Mouse (Mus musculus) megakaryocyte, embryonic 14.5 days (primary cell): ENCODE results near the gene Gabpa. TPM values are rescaled to one million over a fixed set of nuclear protein-coding genes. Genes with fewer than 3 reads are reported as not detected.

Source experiments
- H3K27me3 ChIP-seq: replicated peaks from 2 replicates; pipeline ENCODE3; 2012; ENCODE audit warnings: inconsistent platforms
- H3K36me3 ChIP-seq: replicated peaks from 2 replicates; pipeline ENCODE3; 2012; ENCODE audit warnings: low read length, inconsistent platforms, mixed read lengths
- H3K4me1 ChIP-seq: 2 replicates; pipeline ENCODE4 v1.6.1; 2012; ENCODE audit warnings: inconsistent platforms
- H3K4me3 ChIP-seq: replicated peaks from 2 replicates; pipeline ENCODE3; 2012; ENCODE audit warnings: moderate library complexity, mild to moderate bottlenecking, inconsistent platforms
- H3K9me3 ChIP-seq: 2 replicates; pipeline ENCODE4 v1.6.1; 2012; ENCODE audit warnings: inconsistent platforms
- FLI1 ChIP-seq: IDR thresholded peaks from 2 replicates; pipeline ENCODE4 v1.6.1; 2012; ENCODE audit warnings: low read length, inconsistent platforms, mixed read lengths
- GATA1 ChIP-seq: IDR thresholded peaks from 3 replicates; pipeline ENCODE4 v1.6.1; 2012; ENCODE audit warnings: mixed read lengths, low read length, inconsistent platforms, borderline replicate concordance
- polyA plus RNA-seq: library from polyadenylated mRNA; stranded (reverse); fragments of >175 nt; gene quantifications from 2 replicates; pipeline ENCODE4 v1.2.3, GENCODE M21; 2012; ENCODE audit warnings: low replicate concordance; ENCODE audit not compliant: insufficient read depth

Gabpa gene
- 2.3 TPM in 1 of 2 replicates, not detected in the other for polyA plus RNA-seq

DNA sequence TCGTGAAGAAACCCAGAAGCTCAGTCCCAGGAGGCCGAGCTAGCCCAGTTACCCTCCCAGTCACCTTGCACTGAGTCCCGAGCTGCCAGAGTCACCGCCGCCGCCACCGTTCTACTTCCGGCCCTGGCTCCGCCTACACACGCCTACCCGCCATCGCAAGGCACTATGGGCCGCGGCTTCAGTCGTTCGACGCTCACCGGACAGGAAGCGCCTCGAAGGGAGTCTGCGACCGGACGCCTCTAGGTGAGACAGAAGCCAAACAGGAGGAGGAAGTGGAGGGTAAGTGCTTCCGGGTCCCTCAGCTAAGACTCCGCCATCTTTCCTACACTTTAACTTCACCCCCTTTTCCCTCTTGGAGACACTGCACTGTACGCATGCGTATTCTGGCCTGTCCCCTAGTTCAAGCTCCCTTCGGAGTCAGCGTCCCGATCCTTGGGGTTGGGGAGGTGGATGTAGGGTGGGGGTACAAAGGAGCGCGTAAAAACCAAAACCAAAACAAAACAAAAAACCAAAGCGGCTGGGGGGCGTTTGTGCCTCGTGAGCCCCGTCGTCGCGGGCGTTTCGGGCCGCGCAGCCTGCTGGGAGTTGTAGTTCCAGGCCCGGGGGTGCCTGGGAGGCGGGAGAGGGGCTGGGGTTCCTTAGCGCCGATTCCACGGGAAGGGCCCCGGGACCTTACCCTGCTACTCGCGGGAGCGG, at the start of gene Gabpa:
Gene Gabpa, plus strand, starts transcription at position 181 of the 696 bp plus-strand sequence.
- H3K36me3 ChIP-seq, result peaks cover 53% of the 10 kb centered on the region

DNA sequence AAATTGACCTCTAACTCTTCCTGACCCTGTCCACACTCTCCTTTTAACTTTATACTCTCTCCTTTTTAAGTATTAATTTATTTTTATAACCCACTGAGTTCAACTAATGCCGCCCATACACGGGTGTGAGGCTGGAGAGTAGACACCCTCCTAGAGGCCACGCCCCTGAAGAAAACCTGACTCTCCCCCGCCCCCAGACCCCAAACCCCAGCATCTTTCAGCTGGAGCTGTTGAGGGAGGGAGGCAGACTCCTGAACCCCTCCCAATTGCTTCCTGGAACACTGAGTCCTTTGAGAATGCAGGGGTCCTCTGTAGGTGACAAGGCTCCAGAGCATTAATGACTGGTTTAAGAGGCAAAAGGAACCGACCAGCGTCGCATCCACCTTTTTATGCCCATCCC, 49.8 kb upstream of the Gabpa start:
- Histone ChIP-seq H3K36me3 (peaks cover 1% of the 10 kb centered on the region), H3K4me3 (no peak overlapping the region), H3K4me1 (peaks cover 45% of the 10 kb centered on the region), H3K9me3 (no peaks in the 10 kb centered on the region), H3K27me3 (no peaks in the 10 kb centered on the region)
- TF ChIP-seq FLI1, result no peak
- TF ChIP-seq GATA1, result no peak

More for the DNA sequence above, at the start of gene Gabpa:
- Histone ChIP-seq H3K4me3 (peak within 1 kb of the TSS; percentile 99), H3K4me1 (peaks cover 50% of the 10 kb centered on the region), H3K27me3 (no peaks in the 10 kb centered on the region), H3K9me3 (no peaks in the 10 kb centered on the region)
- TF ChIP-seq FLI1 (peak; percentile 88), GATA1 (no peak)

GRCm38 (mm10) chr16:84790595-84791165, 44.0 kb upstream of the Gabpa start:
- no peaks in the 10 kb centered on the region for H3K27me3 ChIP-seq
- 0 out of 2 replicates have a peak, but pooled peaks cover 4% of the 10 kb centered on the region for H3K9me3 ChIP-seq
- H3K4me1 ChIP-seq, result peaks cover 14% of the 10 kb centered on the region; the same call in 1 of the 2 replicates
- H3K36me3 ChIP-seq, result no peaks in the 10 kb centered on the region
- TF ChIP-seq GATA1, result no peak
- TF ChIP-seq FLI1, result no peak
- H3K4me3 ChIP-seq, result peak overlapping the region; percentile 29

GRCm38 (mm10) chr16:84793401-84793800, 41.3 kb upstream of the Gabpa start:
- Histone ChIP-seq H3K4me1 (0 out of 2 replicates have a peak, but pooled peaks cover 5% of the 10 kb centered on the region), H3K36me3 (no peaks in the 10 kb centered on the region), H3K9me3 (0 out of 2 replicates have a peak, but pooled peaks cover 4% of the 10 kb centered on the region), H3K4me3 (no peak overlapping the region), H3K27me3 (no peaks in the 10 kb centered on the region)
- TF ChIP-seq GATA1 (no peak), FLI1 (no peak)

DNA sequence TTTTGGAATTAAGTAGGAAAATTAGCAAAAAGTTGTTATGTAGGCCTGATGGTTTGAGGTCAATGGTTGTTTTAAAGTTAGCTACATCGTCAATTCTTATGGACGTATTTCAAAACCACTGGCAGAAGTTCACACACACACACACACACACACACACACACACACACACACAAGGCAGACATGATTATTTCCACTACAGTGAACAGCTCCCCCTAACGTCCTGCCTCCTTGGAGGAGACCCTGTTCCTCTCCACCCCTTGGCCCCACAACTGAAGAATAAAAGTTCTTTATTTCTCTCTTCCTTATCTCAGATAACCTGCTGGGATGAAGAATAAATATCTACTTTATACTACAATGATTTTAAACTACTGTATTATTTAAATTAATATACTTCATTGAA, 39.4 kb upstream of the Gabpa start:
- Histone ChIP-seq H3K4me1 (peaks cover 12% of the 10 kb centered on the region), H3K27me3 (no peaks in the 10 kb centered on the region), H3K36me3 (no peaks in the 10 kb centered on the region), H3K4me3 (no peak overlapping the region), H3K9me3 (0 out of 2 replicates have a peak, but pooled peaks cover 4% of the 10 kb centered on the region)
- no peak for TF ChIP-seq FLI1
- no peak for TF ChIP-seq GATA1

GRCm38 (mm10) chr16:84796678-84797077, 38.0 kb upstream of the Gabpa start:
- Histone ChIP-seq H3K9me3 (no peaks in the 10 kb centered on the region), H3K4me1 (peaks cover 15% of the 10 kb centered on the region)

GRCm38 (mm10) chr16:84800038-84800437, 34.7 kb upstream of the Gabpa start:
- H3K36me3 ChIP-seq, result no peaks in the 10 kb centered on the region
- TF ChIP-seq GATA1 (no peak), FLI1 (no peak)
- H3K4me1 ChIP-seq, result peaks cover 36% of the 10 kb centered on the region
- H3K4me3 ChIP-seq, result no peak overlapping the region
- no peaks in the 10 kb centered on the region for H3K27me3 ChIP-seq
- H3K9me3 ChIP-seq, result no peaks in the 10 kb centered on the region

More at GRCm38 (mm10) chr16:84796678-84797077, 38.0 kb upstream of the Gabpa start:
- H3K36me3 ChIP-seq, result no peaks in the 10 kb centered on the region
- H3K4me3 ChIP-seq, result no peak overlapping the region
- TF ChIP-seq FLI1 (no peak), GATA1 (no peak)
- H3K27me3 ChIP-seq, result no peaks in the 10 kb centered on the region

GRCm38 (mm10) chr16:84802217-84802616, 32.5 kb upstream of the Gabpa start:
- peaks cover 6% of the 10 kb centered on the region for H3K36me3 ChIP-seq
- H3K4me1 ChIP-seq, result peaks cover 40% of the 10 kb centered on the region
- H3K4me3 ChIP-seq, result no peak overlapping the region
- no peaks in the 10 kb centered on the region for H3K27me3 ChIP-seq
- TF ChIP-seq FLI1 (no peak), GATA1 (no peak)
- H3K9me3 ChIP-seq, result no peaks in the 10 kb centered on the region

DNA sequence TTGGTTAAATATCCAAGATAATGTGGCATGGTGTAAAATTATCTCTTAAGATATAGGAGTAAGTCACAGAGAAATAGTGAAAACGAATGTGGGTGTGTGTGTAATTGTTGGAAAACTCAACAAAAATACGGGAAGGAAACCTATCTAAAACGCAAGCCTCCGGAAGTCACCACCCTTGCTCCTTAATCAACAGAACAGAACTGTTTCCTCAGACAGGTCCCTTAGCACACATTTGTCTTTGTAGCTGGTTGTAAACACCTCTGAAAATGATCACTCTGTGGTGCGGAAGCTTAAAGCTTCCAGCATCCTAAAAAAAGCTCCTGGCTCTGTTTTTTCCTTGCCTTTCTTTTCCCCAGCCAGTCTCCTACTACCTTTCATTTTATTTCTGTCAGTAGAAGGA, 29.9 kb upstream of the Gabpa start:
- Histone ChIP-seq H3K9me3 (peaks cover 6% of the 10 kb centered on the region), H3K27me3 (no peaks in the 10 kb centered on the region), H3K4me1 (peaks cover 37% of the 10 kb centered on the region), H3K36me3 (peaks cover 15% of the 10 kb centered on the region), H3K4me3 (peak overlapping the region; percentile 43)
- TF ChIP-seq FLI1 (no peak), GATA1 (no peak)

DNA sequence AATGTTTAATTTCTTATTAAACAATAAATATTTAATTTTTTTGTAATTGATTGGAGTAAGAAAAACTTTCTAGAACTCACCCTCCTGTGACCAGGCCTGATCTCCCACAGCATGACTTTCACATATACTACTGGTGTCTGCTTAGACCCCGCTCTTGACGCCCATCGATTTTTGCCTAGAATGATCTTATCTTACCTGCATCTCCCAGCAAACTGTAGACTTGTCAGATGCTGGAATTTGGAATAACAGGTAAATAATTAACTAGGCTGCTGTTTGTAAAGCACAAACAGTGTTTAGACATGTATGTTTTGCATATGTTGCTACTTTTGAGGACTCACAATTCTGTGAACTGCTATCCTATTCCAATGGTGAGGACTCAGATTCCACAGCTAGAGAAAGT, 28.6 kb upstream of the Gabpa start:
- Histone ChIP-seq H3K27me3 (no peaks in the 10 kb centered on the region), H3K4me1 (peaks cover 43% of the 10 kb centered on the region), H3K9me3 (peaks cover 6% of the 10 kb centered on the region), H3K4me3 (no peak overlapping the region), H3K36me3 (peaks cover 15% of the 10 kb centered on the region)
- TF ChIP-seq FLI1 (no peak), GATA1 (no peak)
